Mouse (Mus musculus) forebrain, embryonic 12.5 days (tissue): ENCODE measurements around the gene Ccnb1. TPM values are rescaled to one million over a fixed set of nuclear protein-coding genes. Genes with fewer than 3 reads are reported as not detected.

Experiments used
- ATAC-seq: fragments of 200-750 bp; cut with Nextera tagmentation; 2 replicates; pipeline ENCODE4 v1.8.0; 2017; ENCODE audit warnings: moderate TSS enrichment; ENCODE audit not compliant: low FRiP score
- H3K27ac ChIP-seq: fragments of 300-500 bp; sonication (generic); 2 replicates; pipeline ENCODE4 v1.5.1; 2016; ENCODE audit warnings: mild to moderate bottlenecking
- H3K27me3 ChIP-seq: fragments of 300-500 bp; sonication (generic); 2 replicates; pipeline ENCODE4 v1.6.1; 2016; ENCODE audit warnings: mild to moderate bottlenecking
- H3K36me3 ChIP-seq: fragments of 300-500 bp; sonication (generic); replicated peaks from 2 replicates; pipeline ENCODE4 v1.6.1; 2016; ENCODE audit warnings: mild to moderate bottlenecking
- H3K4me1 ChIP-seq: fragments of 300-500 bp; sonication (generic); 2 replicates; pipeline ENCODE4 v1.6.1; 2016
- H3K4me2 ChIP-seq: fragments of 300-500 bp; sonication (generic); 2 replicates; pipeline ENCODE4 v1.6.1; 2016; ENCODE audit warnings: mild to moderate bottlenecking, moderate library complexity
- H3K4me3 ChIP-seq: fragments of 300-500 bp; sonication (generic); replicated peaks from 2 replicates; pipeline ENCODE4 v1.5.1; 2016; ENCODE audit warnings: mild to moderate bottlenecking
- H3K9ac ChIP-seq: fragments of 300-500 bp; sonication (generic); 2 replicates; pipeline ENCODE4 v1.6.1; 2016; ENCODE audit warnings: mild to moderate bottlenecking
- H3K9me3 ChIP-seq: fragments of 300-500 bp; sonication (generic); 2 replicates; pipeline ENCODE4 v1.6.1; 2016
- WGBS: fragments of 180-500 bp; shearing (Covaris S2); methylation state at CpG from one replicate; pipeline ENCODE4 v1.1.7; 2016; 5-methylcytosine and 5-hydroxymethylcytosine counted together
- polyA plus RNA-seq: library from polyadenylated mRNA; unstranded; fragments of >200 nt; fragmentation: Nextera tagmentation; extraction: Ambion mirVana; gene quantifications from 2 replicates; pipeline ENCODE4 v1.2.1, GENCODE M21; 2016

Ccnb1 gene
- polyA plus RNA-seq, 1 experiment from 2014 or later = 343 TPM

DNA sequence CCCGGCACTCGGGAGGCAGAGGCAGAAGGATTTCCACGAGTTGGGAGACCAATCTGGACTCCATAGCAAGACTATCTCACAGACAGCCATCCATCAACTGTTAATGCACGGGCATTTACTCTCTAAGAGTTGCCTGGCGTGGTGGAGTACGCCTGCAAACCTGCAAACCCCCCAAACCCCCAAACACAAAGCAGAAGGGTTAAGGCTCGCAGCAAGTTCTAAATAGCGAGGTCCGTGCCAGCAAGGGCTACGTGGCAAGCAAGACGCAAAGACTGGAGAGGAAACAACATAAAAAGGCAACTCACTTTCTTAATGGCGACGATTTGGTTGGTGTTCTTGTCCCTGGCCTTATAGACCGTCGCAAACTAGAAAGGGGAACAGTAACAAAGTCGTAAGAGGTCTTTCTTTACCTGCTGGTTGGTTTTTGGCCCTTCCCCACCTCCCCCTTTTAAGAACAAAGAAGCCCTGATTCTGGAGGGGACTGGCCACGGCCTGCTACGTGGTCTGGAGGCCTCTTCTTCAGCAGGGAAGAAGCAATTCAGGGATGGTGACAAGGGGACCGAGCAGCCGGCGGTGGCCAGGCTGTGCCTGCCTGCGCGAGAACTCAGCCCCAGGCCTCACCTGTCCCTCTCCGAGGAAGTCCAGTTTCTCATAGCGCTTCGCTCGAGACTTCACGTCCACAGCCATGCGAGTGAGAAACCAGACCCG, 56.1 kb downstream of the Ccnb1 start:
- 3% methylated on average over 30 of the region's 30 CpGs for WGBS
- ATAC-seq = peak; percentile 91

More for the DNA sequence above, 56.1 kb downstream of the Ccnb1 start:
- Histone ChIP-seq H3K9ac (peak overlapping the region; percentile 88), H3K4me2 (peak overlapping the region; percentile 90), H3K9me3 (no peaks in the 10 kb centered on the region), H3K27me3 (no peaks in the 10 kb centered on the region), H3K4me3 (peak overlapping the region; percentile 87), H3K36me3 (peaks cover 19% of the 10 kb centered on the region), H3K4me1 (peaks cover 16% of the 10 kb centered on the region), H3K27ac (peak overlapping the region; percentile 91)

Other genes starting within 250 kb of the Ccnb1 start
- 2.9 and 3.4 TPM in 2 replicates for gene Ocln, start 233.9 kb downstream of the Ccnb1 start, polyA plus RNA-seq
- gene Marveld2, start 169.6 kb downstream of the Ccnb1 start, polyA plus RNA-seq = 2.0 and 2.5 TPM in 2 replicates
- gene Ak6, start 135.6 kb downstream of the Ccnb1 start, polyA plus RNA-seq = 313 and 315 TPM in 2 replicates
- 24.6 and 24.7 TPM in 2 replicates for gene Rad17, start 135.5 kb downstream of the Ccnb1 start, polyA plus RNA-seq
- gene Taf9, start 135.0 kb downstream of the Ccnb1 start, polyA plus RNA-seq = 24.0 and 29.3 TPM in 2 replicates
- gene Ccdc125, start 116.9 kb downstream of the Ccnb1 start, polyA plus RNA-seq = 2.2 and 3.1 TPM in 2 replicates
- 63.7 and 66.2 TPM in 2 replicates for gene Cdk7, start 55.6 kb downstream of the Ccnb1 start, polyA plus RNA-seq
- 124 and 132 TPM in 2 replicates for gene Mrps36, start 41.9 kb downstream of the Ccnb1 start, polyA plus RNA-seq
- gene Cenph, start 10.7 kb downstream of the Ccnb1 start, polyA plus RNA-seq = 46.3 and 48.9 TPM in 2 replicates
- 44.5 and 47.1 TPM in 2 replicates for gene Slc30a5, start 46.9 kb upstream of the Ccnb1 start, polyA plus RNA-seq